Mouse (Mus musculus) heart, embryonic 10.5 days (tissue): ENCODE measurements around the gene Borcs6. TPM values are rescaled to one million over a fixed set of nuclear protein-coding genes. Genes with fewer than 3 reads are reported as not detected.

Experiments used
- DNase-seq: peaks from one replicate; pipeline ENCODE4 v3.0.0-alpha.2; 2017; ENCODE audit warnings: low spot score
- H3K27ac ChIP-seq: fragments of 300-500 bp; sonication (generic); 2 replicates; pipeline ENCODE4 v1.5.1; 2016; ENCODE audit warnings: mild to moderate bottlenecking
- H3K27me3 ChIP-seq: fragments of 300-500 bp; sonication (generic); 2 replicates; pipeline ENCODE4 v1.6.1; 2016; ENCODE audit warnings: mild to moderate bottlenecking; ENCODE audit not compliant: poor library complexity, insufficient read depth, severe bottlenecking
- H3K36me3 ChIP-seq: fragments of 300-500 bp; sonication (generic); 2 replicates; pipeline ENCODE4 v1.6.1; 2016; ENCODE audit warnings: mild to moderate bottlenecking, moderate library complexity
- H3K4me1 ChIP-seq: fragments of 300-500 bp; sonication (generic); 2 replicates; pipeline ENCODE4 v1.6.1; 2016; ENCODE audit warnings: mild to moderate bottlenecking
- H3K4me3 ChIP-seq: fragments of 300-500 bp; sonication (generic); 2 replicates; pipeline ENCODE4 v1.5.1; 2016; ENCODE audit warnings: mild to moderate bottlenecking, moderate library complexity
- H3K9me3 ChIP-seq: fragments of 300-500 bp; sonication (generic); 2 replicates; pipeline ENCODE4 v1.6.1; 2016; ENCODE audit warnings: mild to moderate bottlenecking, moderate library complexity
- WGBS: fragments of 180-500 bp; shearing (Covaris S2); methylation state at CpG from one replicate; pipeline ENCODE4 v1.1.7; 2016; 5-methylcytosine and 5-hydroxymethylcytosine counted together
- polyA plus RNA-seq: library from polyadenylated mRNA; unstranded; fragments of >200 nt; fragmentation: Nextera tagmentation; extraction: Ambion mirVana; gene quantifications from 2 replicates; pipeline ENCODE4 v1.2.1, GENCODE M21; 2016

Borcs6 gene
- polyA plus RNA-seq, 1 experiment from 2014 or later = 9.0 TPM

DNA sequence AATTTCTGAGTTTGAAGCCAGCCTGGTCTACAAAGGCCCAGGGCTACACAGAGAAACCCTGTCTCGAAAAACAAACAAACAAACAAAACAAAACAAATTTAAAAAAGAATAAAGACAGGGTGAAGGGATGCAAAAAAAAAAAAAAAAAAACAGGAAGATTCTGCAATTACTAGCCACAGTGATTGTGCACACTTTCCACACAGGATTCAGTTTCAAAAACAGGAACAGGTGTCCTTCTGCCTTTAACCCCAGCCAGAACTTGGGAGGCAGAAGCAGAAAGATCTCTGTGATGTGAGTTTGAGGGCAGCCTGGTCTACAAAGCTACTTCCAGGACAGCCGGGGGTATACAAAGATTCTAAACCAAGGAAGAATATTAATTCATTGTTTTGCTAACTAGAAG lies 1.3 kb upstream of the Borcs6 start:
- no peaks in the 10 kb centered on the region for H3K27me3 ChIP-seq
- peak overlapping the region; percentile 95; the same call in 1 of the 2 replicates for H3K27ac ChIP-seq
- no peaks in the 10 kb centered on the region for H3K9me3 ChIP-seq
- peaks cover 15% of the 10 kb centered on the region for H3K36me3 ChIP-seq
- DNase-seq = peak; percentile 58
- H3K4me1 ChIP-seq = peaks cover 27% of the 10 kb centered on the region
- WGBS = 72% methylated on average over 2 of the region's 2 CpGs
- H3K4me3 ChIP-seq = peak overlapping the region; percentile 81

DNA sequence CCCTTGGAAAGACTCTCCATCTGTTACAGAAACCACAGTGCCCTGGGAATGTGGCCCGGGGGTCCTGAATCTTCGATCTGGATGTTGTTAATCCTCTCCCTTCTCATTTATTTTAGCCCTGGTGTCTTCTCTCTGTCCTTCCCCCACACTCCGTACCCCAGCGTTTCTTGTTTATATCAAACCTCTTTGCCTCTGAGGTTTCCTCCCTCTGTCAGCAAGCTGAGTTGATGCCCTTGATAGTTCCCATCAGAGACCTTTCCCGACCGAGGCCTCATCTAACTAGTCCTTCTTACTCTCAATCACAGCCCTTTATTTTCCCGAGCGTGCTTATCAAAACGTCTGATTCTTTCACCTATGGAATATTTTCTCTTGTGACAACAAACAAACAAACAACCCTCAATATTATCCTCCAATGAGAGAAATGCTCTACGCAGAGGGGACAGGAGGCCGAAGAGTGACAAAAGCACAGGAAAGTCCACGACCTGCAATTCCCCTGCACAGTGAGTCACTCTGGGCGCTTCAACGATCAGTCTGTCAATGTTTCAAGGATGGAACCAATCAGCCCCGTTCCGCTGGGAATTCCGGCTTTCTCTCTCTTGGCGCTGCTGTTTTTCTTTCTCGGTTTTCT lies 674 bp upstream of the Borcs6 start:
- 2% methylated on average over 19 of the region's 19 CpGs for WGBS
- Histone ChIP-seq H3K27me3 (no peaks in the 10 kb centered on the region), H3K4me1 (peaks cover 27% of the 10 kb centered on the region), H3K27ac (peak overlapping the region; percentile 95), H3K4me3 (peak overlapping the region; percentile 81), H3K36me3 (peaks cover 9% of the 10 kb centered on the region; the same call in 1 of the 2 replicates), H3K9me3 (no peaks in the 10 kb centered on the region)
- DNase-seq = peak; percentile 75

DNA sequence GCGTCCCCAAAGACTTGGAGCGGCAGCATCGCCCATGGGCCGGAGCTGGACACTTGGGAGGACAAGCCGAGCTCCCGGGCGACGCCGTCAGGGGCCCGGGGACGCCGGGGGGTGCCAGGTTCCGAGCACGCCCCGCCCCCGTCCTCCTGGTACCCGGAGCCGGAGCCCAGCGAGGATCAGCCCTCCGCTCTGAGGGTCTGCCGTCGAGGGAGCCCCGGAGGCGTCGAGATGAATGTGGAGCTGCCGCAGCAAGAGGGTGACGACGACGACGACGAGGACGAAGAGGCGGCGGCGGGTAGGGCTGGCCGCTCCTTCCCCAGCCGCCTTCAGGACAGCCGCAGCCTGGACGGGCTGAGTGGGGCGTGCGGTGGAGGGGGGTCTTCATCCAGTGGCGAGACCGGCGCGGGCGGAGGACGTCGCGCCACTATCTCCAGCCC lies 476 bp downstream of the Borcs6 start:
- Histone ChIP-seq H3K4me1 (peaks cover 37% of the 10 kb centered on the region), H3K27me3 (no peaks in the 10 kb centered on the region), H3K36me3 (0 out of 2 replicates have a peak, but pooled peaks cover 2% of the 10 kb centered on the region), H3K4me3 (peak overlapping the region; percentile 81), H3K9me3 (no peaks in the 10 kb centered on the region), H3K27ac (peak overlapping the region; percentile 95)
- under 1% methylated on average over 49 of the region's 49 CpGs for WGBS
- DNase-seq = no peak

DNA sequence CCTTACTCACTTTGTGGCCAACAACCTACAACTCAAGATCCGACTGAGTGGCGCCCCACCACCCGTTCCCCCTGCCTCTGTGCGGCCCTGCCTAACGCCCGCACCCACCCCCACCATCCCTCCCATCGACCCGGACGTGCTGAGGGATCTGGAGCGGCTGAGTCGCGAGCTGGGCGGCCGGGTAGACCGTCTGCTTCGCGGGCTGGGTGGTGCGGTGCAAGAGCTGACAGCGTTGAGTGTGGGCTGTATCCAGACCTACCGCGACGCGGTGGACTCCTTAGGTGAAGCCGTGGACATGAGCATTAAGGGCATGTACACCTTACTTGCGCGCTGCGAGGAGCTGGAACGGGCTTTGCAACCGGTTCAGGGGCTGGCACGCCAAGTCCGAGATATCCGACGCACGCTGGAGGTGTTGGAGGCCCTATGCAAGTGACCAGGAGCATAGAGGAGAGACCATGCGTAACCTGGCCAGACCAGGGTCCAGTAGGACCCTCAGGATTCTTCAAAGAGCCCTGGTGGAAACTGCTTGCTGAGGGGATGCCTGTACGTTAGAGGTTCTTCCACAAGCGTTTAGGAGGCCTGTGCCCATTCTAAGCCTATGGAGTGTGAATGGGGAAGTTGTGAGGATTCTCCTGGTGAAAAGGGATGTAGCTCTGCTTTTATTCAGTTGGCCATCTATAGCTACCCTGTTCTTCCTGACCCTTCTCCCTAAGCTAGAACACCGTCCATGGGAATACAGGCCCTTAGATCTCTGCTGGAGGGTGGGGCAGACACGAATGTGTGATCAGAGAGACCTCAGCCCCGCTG lies 1.1 kb downstream of the Borcs6 start:
- H3K4me3 ChIP-seq = peak overlapping the region; percentile 81
- WGBS = under 1% methylated on average over 40 of the region's 40 CpGs
- H3K27me3 ChIP-seq = no peaks in the 10 kb centered on the region
- H3K36me3 ChIP-seq = no peaks in the 10 kb centered on the region
- peaks cover 37% of the 10 kb centered on the region for H3K4me1 ChIP-seq
- H3K9me3 ChIP-seq = no peaks in the 10 kb centered on the region
- H3K27ac ChIP-seq = peak overlapping the region; percentile 95
- DNase-seq = no peak

DNA sequence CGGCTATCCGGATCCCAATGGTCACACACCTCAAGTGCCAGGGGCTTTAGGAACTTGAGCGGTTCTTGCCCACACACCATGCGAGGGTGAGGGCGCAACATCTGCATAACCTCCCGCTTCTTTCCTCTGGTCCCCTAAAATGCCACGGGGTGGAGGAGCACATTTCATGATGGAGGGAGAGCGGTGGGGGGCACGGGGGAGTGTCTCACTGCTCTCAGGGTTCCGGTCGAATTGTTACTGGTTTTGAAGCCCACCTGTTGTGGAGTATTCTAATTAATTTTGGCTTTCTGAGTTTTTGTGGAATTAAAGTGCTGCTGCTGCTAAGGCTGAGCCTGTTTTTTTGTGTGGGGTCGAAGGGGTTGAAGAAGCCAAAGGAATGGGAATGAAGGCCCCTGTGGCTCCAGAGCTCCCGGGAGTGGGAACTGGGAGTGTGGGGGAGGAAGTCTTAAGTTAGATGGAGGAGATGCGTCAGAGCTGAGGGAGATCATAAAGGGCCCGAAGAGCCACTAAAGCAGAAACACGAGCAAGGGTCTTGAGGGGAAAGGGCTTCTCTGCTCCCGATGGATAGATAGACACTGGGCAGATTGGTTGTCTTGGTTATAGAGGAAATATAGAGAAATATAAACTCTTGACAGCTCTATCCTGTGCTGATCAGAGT lies 1.9 kb downstream of the Borcs6 start:
- Histone ChIP-seq H3K36me3 (no peaks in the 10 kb centered on the region), H3K27ac (peak overlapping the region; percentile 95), H3K27me3 (no peaks in the 10 kb centered on the region), H3K4me3 (peak overlapping the region; percentile 81), H3K9me3 (no peaks in the 10 kb centered on the region), H3K4me1 (peaks cover 44% of the 10 kb centered on the region)
- 7% methylated on average over 17 of the region's 17 CpGs for WGBS
- DNase-seq = no peak

DNA sequence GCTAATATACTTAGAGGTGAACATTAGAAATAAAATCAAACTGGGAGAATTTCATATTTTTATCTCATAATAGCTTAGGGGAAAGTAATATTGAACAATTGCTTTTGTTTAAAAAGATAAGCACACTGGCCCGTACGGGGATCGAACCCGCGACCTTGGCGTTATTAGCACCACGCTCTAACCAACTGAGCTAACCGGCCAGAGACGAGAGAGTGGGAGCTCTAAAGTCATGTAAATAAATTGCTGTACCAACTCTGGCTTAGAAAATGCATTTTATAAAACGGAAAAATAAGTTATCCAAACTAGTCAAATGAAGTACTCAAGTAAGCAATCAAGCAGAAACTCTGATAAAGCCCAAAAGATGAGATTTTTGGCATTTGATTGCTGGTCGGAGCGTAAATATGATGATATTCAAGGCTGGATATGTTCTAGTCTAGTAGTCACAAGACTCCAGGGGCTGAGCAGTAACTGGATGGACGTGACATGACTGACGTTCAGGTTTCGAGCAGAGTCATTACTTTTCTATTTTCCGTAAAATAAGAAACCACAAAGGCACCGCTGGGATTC lies 2.8 kb downstream of the Borcs6 start:
- Histone ChIP-seq H3K9me3 (no peaks in the 10 kb centered on the region), H3K4me3 (peak overlapping the region; percentile 81), H3K4me1 (peaks cover 50% of the 10 kb centered on the region), H3K27ac (0 out of 2 replicates have a peak overlapping the region, but pooled peaks have one; percentile 62), H3K27me3 (no peaks in the 10 kb centered on the region), H3K36me3 (no peaks in the 10 kb centered on the region)
- no peak for DNase-seq
- under 1% methylated on average over 17 of the region's 17 CpGs for WGBS

DNA sequence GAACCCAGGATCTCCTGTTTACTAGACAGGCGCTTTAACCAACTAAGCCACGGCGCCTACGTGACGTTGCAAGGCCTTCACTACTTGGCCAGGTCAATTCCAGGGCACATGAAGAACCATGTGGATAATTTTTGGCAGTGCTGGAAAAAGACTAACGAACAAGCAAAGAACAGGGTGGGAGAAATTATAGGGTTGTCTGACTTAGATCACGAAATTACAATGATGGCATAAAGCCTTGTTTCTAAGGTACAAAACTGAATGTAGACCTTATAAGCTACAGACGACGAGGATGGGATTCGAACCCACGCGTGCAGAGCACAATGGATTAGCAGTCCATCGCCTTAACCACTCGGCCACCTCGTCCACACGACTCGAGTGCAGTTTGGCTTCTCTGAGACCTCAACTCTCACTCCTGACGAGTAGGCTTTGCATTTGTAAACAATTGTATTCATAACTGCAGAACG lies 3.3 kb downstream of the Borcs6 start:
- DNase-seq = peak; percentile 94
- under 1% methylated on average over 19 of the region's 19 CpGs for WGBS
- no peaks in the 10 kb centered on the region for H3K9me3 ChIP-seq
- peak overlapping the region; percentile 81 for H3K4me3 ChIP-seq
- H3K27ac ChIP-seq = peak overlapping the region; percentile 85; the same call in 1 of the 2 replicates
- no peaks in the 10 kb centered on the region for H3K27me3 ChIP-seq
- H3K36me3 ChIP-seq = no peaks in the 10 kb centered on the region
- peaks cover 56% of the 10 kb centered on the region for H3K4me1 ChIP-seq

DNA sequence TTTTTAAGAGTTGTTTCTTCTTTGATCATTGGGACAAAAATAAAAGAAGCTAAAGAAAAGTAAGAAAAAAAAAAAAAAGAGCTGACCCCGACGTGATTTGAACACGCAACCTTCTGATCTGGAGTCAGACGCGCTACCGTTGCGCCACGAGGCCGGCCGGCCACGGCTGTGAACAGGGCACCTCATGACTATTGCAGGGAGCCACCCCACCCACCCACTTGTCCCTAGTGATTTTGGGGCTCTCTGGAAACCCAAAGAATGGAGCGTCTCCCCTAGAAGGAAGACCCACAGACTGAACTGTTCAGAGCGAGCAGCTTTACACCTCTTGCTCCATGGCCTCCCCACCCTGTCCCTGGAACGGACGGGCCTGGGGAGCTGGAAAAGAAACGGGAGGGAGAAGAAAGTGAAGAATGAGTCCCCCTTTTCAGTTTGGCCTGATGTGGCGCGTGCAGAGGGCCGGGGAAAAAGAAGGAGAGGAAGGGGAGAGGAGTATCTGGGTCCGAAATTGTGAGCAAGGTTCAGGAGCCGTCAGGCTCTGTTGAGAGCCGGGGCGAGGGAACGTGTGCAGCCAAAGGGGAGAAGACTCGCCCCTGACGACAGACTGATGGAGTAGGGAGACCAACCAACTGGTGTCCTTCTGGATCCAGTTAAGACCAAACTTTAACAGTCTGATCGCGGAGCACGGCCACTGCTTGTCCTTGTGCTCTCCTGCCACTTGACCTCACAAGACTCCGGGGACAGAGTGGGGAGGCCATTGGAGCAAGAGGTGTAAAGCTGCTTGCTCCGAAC lies 4.1 kb downstream of the Borcs6 start:
- Histone ChIP-seq H3K27ac (peak overlapping the region; percentile 89), H3K9me3 (no peaks in the 10 kb centered on the region), H3K4me3 (peak overlapping the region; percentile 81), H3K36me3 (no peaks in the 10 kb centered on the region), H3K4me1 (peaks cover 53% of the 10 kb centered on the region), H3K27me3 (no peaks in the 10 kb centered on the region)
- DNase-seq = peak; percentile 95
- WGBS = under 1% methylated on average over 31 of the region's 31 CpGs

DNA sequence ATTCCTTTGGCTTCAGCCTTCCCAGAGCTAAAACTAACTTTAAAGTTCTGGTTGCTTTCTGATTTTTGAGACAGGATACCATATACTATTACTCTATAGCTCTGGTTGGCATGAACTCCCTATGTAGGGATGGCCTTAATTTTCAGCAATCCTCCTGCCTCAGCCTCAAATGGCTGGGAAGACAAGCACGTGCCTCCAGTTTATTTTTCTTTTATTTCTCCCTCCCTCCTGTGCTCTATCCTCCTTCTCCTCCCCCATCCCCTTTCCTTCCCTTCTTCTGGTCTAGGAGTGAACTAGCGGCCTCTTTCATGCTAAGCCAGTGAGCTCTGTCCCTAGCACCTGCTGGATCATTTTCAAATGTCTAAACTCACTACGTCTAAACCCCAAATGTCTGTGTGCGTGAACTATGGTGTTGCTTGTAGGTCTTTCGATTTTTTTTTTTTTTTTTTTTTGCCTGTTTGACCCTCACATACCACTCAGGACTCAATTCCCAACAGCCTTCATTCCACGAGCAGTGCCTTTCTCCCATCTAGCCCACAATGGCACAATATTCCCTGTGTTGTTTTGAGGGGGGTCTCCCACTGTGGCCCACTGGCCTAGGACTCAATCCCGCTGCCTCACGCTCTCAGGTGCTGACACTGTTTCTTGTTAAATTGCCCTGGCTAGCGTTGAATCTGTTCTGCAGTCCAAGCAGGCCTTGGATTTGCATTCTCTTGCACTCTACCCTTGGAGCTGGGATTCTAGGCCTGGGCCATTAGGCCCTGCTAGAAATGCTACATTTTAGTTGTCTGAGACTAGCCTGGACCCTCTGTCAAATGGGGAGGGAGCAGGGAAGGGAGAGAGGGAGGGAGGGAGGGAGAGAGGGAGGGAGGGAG lies 5.0 kb downstream of the Borcs6 start:
- H3K4me3 ChIP-seq = peak overlapping the region; percentile 81
- no peaks in the 10 kb centered on the region for H3K36me3 ChIP-seq
- peaks cover 50% of the 10 kb centered on the region for H3K4me1 ChIP-seq
- H3K27ac ChIP-seq = peak overlapping the region; percentile 89
- WGBS = 48% methylated on average over 9 of the region's 9 CpGs
- no peak for DNase-seq
- H3K9me3 ChIP-seq = no peaks in the 10 kb centered on the region
- H3K27me3 ChIP-seq = no peaks in the 10 kb centered on the region

DNA sequence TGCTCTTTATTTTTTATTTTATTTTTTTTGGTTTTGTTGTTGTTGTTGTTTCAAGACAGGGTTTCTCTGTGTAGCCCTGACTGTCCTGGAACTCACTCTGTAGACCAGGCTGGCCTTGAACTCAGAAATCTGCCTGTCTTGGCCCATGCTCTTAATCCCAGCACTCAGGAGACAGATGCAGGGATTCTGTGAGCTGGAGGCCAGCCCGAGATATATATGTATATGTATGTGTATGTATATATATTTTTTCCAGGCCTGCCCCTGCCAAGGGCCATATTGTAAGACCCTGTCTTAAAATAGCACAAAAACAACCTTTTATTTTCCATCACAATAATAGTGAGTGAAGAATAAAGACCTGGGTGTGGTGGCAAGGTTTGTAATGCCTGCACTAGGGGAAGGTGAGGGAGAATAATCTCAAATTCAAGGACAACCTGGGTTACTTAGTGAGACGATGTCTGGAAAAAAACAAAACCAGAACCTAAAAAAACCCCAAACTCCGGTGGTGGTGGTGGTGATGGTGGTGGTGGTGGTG lies 5.9 kb downstream of the Borcs6 start:
- no peak for DNase-seq
- no peak overlapping the region for H3K27ac ChIP-seq
- H3K36me3 ChIP-seq = no peaks in the 10 kb centered on the region
- no peak overlapping the region for H3K4me3 ChIP-seq
- no peaks in the 10 kb centered on the region for H3K27me3 ChIP-seq
- no peaks in the 10 kb centered on the region for H3K9me3 ChIP-seq
- WGBS = 60% methylated on average over 3 of the region's 3 CpGs
- peaks cover 50% of the 10 kb centered on the region for H3K4me1 ChIP-seq

DNA sequence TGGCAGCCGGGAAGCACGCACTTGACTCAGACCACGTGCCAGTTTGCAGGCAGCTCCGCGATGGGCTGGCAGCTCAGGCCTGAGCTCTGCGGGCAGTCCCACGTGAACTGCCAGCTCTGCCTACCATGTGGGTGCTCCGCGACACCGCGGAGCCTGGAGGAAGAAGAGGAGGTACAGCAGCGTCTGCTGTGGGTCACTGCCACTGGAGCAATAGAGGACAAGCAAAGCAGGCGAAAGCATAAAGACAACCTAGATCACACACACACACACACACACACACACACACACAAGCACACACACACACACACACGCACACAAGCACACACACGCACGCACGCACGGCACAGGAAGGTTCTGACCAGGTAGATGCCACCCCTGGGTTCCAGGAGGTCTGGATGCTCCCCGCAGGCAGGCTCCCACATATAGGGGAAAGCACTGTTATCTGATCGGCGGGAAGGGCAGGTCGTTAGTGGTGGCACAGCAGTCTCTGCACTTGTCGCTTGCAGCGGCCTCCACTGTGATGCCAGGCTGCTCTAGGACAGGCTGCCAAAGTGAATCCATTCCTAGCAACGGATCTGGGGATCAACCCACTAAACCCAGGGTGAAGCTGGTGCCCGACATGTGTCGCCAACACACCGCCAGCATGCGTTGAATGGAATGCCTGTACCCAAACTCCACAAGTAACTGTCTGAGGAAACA lies 6.8 kb downstream of the Borcs6 start:
- Histone ChIP-seq H3K27me3 (no peaks in the 10 kb centered on the region), H3K4me3 (peak overlapping the region; percentile 64), H3K27ac (peak overlapping the region; percentile 67), H3K4me1 (peaks cover 48% of the 10 kb centered on the region), H3K9me3 (no peaks in the 10 kb centered on the region), H3K36me3 (no peaks in the 10 kb centered on the region)
- 3% methylated on average over 29 of the region's 29 CpGs for WGBS
- no peak for DNase-seq
